30 mouse cellular contexts compared by ENCODE assay signal in the genomic region with DNA sequence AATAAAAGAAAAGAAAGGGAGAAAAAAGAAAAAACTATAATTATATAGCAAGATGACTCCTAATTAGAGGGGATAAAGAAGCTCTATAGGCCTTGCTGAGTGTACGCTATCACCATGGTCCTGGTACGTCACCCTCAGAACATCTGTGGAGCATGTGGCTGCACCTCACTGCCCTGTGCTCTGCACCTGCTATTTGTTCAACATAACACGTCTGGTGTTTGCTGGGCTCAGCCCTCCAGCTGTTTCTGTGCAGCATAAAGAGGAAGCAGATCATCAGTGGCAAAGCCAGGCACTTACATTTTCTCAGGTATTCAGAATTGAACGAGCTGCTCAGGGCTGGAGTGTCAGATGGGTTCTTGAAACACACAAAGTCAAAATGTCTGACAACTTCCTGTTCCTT. TPM values are rescaled to one million over a fixed set of nuclear protein-coding genes. Genes with fewer than 3 reads are reported as not detected.
DNase-seq lines count a peak whose midpoint lies in the region; ATAC-seq and TF ChIP-seq lines count a peak whose summit lies in the region.
"Had no signal": no experiment of that assay in that cellular context is flagged by ENCODE, and none has a peak within 500 bp of the region (broad histone marks: within the 10 kb centered on the region; RNA-seq: fewer than 3 reads in every experiment).

No protein-coding gene starts in this region.

- H3K36me3 ChIP-seq in liver, postnatal 0 days (replicated peaks; ENCODE audit: insufficient read depth, low read length) = no peaks in the 10 kb centered on the region
- no peaks in the 10 kb centered on the region for H3K36me3 ChIP-seq in liver, embryonic 12.5 days
- H3K36me3 ChIP-seq in kidney, embryonic 16.5 days (ENCODE audit: insufficient read depth, low read length) = no peaks in the 10 kb centered on the region
- H3K36me3 ChIP-seq: forebrain, embryonic 12.5 days; kidney, embryonic 15.5 days; limb, embryonic 15.5 days; neural tube, embryonic 12.5 days had no signal

- TF ChIP-seq EP300 in liver, postnatal 0 days (IDR thresholded peaks at IDR 0.05; ENCODE audit: low read depth) = no peak

- no peak for TF ChIP-seq CTCF in liver, postnatal 0 days (IDR thresholded peaks at IDR 0.05; ENCODE audit: low read depth)

- H3K4me1 ChIP-seq in liver, postnatal 0 days (ENCODE audit: insufficient read depth) = no peaks in the 10 kb centered on the region
- H3K4me1 ChIP-seq in liver, embryonic 12.5 days = no peaks in the 10 kb centered on the region
- no peaks in the 10 kb centered on the region for H3K4me1 ChIP-seq in kidney, embryonic 16.5 days (ENCODE audit: insufficient read depth, low read length)
- H3K4me1 ChIP-seq: forebrain, embryonic 12.5 days; kidney, embryonic 15.5 days; limb, embryonic 15.5 days; neural tube, embryonic 12.5 days had no signal

- no peak overlapping the region for H3K4me2 ChIP-seq in liver, postnatal 0 days (ENCODE audit: low read depth, low read length)
- no peak overlapping the region for H3K4me2 ChIP-seq in liver, embryonic 12.5 days
- no peak overlapping the region for H3K4me2 ChIP-seq in kidney, embryonic 16.5 days (replicated peaks; ENCODE audit: low read depth, low read length)
- H3K4me2 ChIP-seq: forebrain, embryonic 12.5 days; heart, embryonic 11.5 days; hindbrain, embryonic 14.5 days; kidney, embryonic 15.5 days; limb, embryonic 15.5 days; lung, embryonic 14.5 days; midbrain, embryonic 11.5 days; neural tube, embryonic 12.5 days had no signal

- H3K27ac ChIP-seq in liver, postnatal 0 days (ENCODE audit: low read depth) = no peak overlapping the region
- H3K27ac ChIP-seq in liver, embryonic 12.5 days = no peak overlapping the region
- no peak overlapping the region for H3K27ac ChIP-seq in kidney, embryonic 16.5 days (ENCODE audit: low read length)
- H3K27ac ChIP-seq: forebrain, embryonic 12.5 days; hindbrain, embryonic 14.5 days; kidney, embryonic 15.5 days; layer of hippocampus, adult 2 months; limb, embryonic 15.5 days; liver, embryonic 14.5 days; neural tube, embryonic 12.5 days had no signal

- DNase-seq in liver, postnatal 0 days = peak; percentile 16
- peak; percentile 93 for DNase-seq in A20 (ENCODE audit: low read depth, low spot score)
- DNase-seq in B cell, adult 2 months = peak; percentile 25 to 29
- DNase-seq: adrenal gland, postnatal 14 days; cerebellum, adult 11 months; cerebellum, adult 9-10 months; cerebellum, postnatal 36 days; embryo, embryonic 11 days; gastrocnemius, postnatal 14 days; kidney, adult 18-20 months; kidney, postnatal 36 days; lung, embryonic 14.5 days; lung, postnatal 14 days had no signal

- WGBS in liver, postnatal 0 days (ENCODE audit: insufficient replicate concordance) = 52% methylated on average over 4 of the region's 4 CpGs
- WGBS in liver, embryonic 12.5 days (ENCODE audit: insufficient replicate concordance) = 45% methylated on average over 4 of the region's 4 CpGs
- WGBS in kidney, embryonic 16.5 days = 59% methylated on average over 4 of the region's 4 CpGs

- ATAC-seq in liver, postnatal 0 days = peak; percentile 70
- ATAC-seq in liver, embryonic 12.5 days = no peak
- peak; percentile 27; the same call in 1 of the 2 replicates for ATAC-seq in megakaryocyte, adult 5-6 weeks (ENCODE audit: poor library complexity, severe bottlenecking)
- no peak for ATAC-seq in kidney, embryonic 16.5 days (ENCODE audit: low FRiP score, low TSS enrichment)
- no peak for ATAC-seq in erythroid progenitor cell, adult 5-6 weeks (replicated peaks; ENCODE audit: low FRiP score, poor library complexity, severe bottlenecking)
- ATAC-seq: Patski had no signal

- H3K9ac ChIP-seq in liver, postnatal 0 days (replicated peaks) = no peak overlapping the region
- no peak overlapping the region for H3K9ac ChIP-seq in liver, embryonic 12.5 days
- H3K9ac ChIP-seq in kidney, embryonic 16.5 days (replicated peaks; ENCODE audit: low read length) = no peak overlapping the region
- H3K9ac ChIP-seq: forebrain, embryonic 12.5 days; hindbrain, embryonic 14.5 days; kidney, embryonic 15.5 days; limb, embryonic 15.5 days; liver, embryonic 14.5 days; lung, embryonic 14.5 days; neural tube, embryonic 12.5 days had no signal

- H3K4me3 ChIP-seq in liver, postnatal 0 days (ENCODE audit: low read depth, low read length) = no peak overlapping the region
- no peak overlapping the region for H3K4me3 ChIP-seq in liver, embryonic 12.5 days
- no peak overlapping the region for H3K4me3 ChIP-seq in kidney, embryonic 16.5 days (ENCODE audit: low read length)
- H3K4me3 ChIP-seq: erythroblast, embryonic 14.5 days; forebrain, embryonic 12.5 days; kidney, embryonic 15.5 days; layer of hippocampus, adult 2 months; limb, embryonic 15.5 days; myocyte; neural tube, embryonic 12.5 days had no signal

- H3K9me3 ChIP-seq in liver, postnatal 0 days (ENCODE audit: low read length) = no peaks in the 10 kb centered on the region
- H3K9me3 ChIP-seq in liver, embryonic 12.5 days (replicated peaks) = no peaks in the 10 kb centered on the region
- no peaks in the 10 kb centered on the region for H3K9me3 ChIP-seq in kidney, embryonic 16.5 days (ENCODE audit: low read length)
- H3K9me3 ChIP-seq: forebrain, embryonic 12.5 days; kidney, embryonic 15.5 days; limb, embryonic 15.5 days; neural tube, embryonic 12.5 days had no signal

- no peaks in the 10 kb centered on the region for H3K27me3 ChIP-seq in liver, postnatal 0 days (ENCODE audit: insufficient read depth, low read length)
- no peaks in the 10 kb centered on the region for H3K27me3 ChIP-seq in liver, embryonic 12.5 days (replicated peaks)
- no peaks in the 10 kb centered on the region for H3K27me3 ChIP-seq in kidney, embryonic 16.5 days (ENCODE audit: insufficient read depth, low read length)
- H3K27me3 ChIP-seq: forebrain, embryonic 12.5 days; kidney, embryonic 15.5 days; limb, embryonic 15.5 days; neural tube, embryonic 12.5 days had no signal

RNA-seq across cellular contexts. Expression of a gene that starts 15.7 kb away (rescaled TPM):
- 1.8 and 2.2 TPM in 2 replicates for polyA plus RNA-seq in liver, postnatal 0 days (2015; fragmentation: Nextera tagmentation; extraction: Ambion mirVana)
- polyA plus RNA-seq in liver, embryonic 12.5 days (2016; fragmentation: Nextera tagmentation; extraction: Ambion mirVana) = 2.8 and 2.9 TPM in 2 replicates
- 9.3 and 11.2 TPM in 2 replicates for total RNA-seq in megakaryocyte, adult 5-6 weeks (2015)
- total RNA-seq in megakaryocyte, adult 5-6 weeks (2017) = 11.5 and 12.3 TPM in 2 replicates
- 15.8 and 16.3 TPM in 2 replicates for polyA plus RNA-seq in kidney, embryonic 16.5 days (2015; fragmentation: Nextera tagmentation; extraction: Ambion mirVana)
- 5.4 and 11.5 TPM in 2 replicates for total RNA-seq in erythroid progenitor cell, adult 5-6 weeks (2015; ENCODE audit: low replicate concordance)
- 0.90 and 1.6 TPM in 2 replicates for total RNA-seq in erythroid progenitor cell, adult 5-6 weeks (2017; ENCODE audit: low replicate concordance)
- total RNA-seq: MEL had no signal

Comparison
In these comparisons a context has a peak if more than half of its experiments do, and no peak if none do; other contexts are left out.
1. ATAC-seq: peak in liver, postnatal 0 days (single experiment) and megakaryocyte, adult 5-6 weeks (single experiment); none in liver, embryonic 12.5 days (single experiment), kidney, embryonic 16.5 days (single experiment) and erythroid progenitor cell, adult 5-6 weeks (single experiment).
2. DNase-seq: peak in every context shown above with its lines; median percentile 93 in A20; 27 in B cell, adult 2 months; 16 in liver, postnatal 0 days.